Mouse (Mus musculus): ENCODE measurements at regions not wholly inside any gene's neighbourhood (a gene's known extent, or its start where the extent isn't known, plus 50 kb on each side); places are given as distances from the start of the nearest gene placed in this dataset.

DNA sequence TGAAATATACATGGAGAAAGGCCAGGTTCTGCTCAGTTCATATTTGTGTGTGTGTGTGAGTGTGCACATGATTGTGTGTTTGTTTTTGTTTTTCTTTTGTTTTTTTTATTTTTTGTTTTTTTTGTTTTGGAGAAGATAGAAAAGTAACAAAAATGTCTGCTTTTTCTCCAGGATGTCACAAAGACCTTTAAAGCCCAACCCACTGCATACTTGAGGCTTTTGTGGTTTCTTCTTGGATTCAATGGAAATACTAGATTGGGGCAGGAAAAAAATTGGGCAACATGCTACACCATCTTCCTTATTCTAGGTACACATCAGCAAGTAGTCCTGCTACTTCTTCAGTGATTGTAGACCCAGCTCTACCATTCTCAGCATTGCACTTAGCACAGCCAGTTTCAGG, 226.7 kb downstream of the Stim2 start:
- no peaks in the 10 kb centered on the region for H3K36me3 ChIP-seq (ENCODE audit: control insufficient read depth, insufficient read depth, low read length, poor library complexity, severe bottlenecking)
- H3K9ac ChIP-seq (ENCODE audit: insufficient read depth, low read depth, low read length, poor library complexity, severe bottlenecking): no peak overlapping the region
- in situ Hi-C loops (cut with MboI; ENCODE audit: low sequenced_read_pairs in 2 of 2, unreplicated experiment in 2 of 2): no loop called here
- H3K4me3 ChIP-seq (ENCODE audit: insufficient read depth in 1 of 2, low read depth in 1 of 2, low read length in 2 of 2, poor library complexity in 1 of 2, severe bottlenecking in 1 of 2): no peak overlapping the region
- no peaks in the 10 kb centered on the region for H3K4me1 ChIP-seq (ENCODE audit: control insufficient read depth in 2 of 2, insufficient read depth in 2 of 2, low read length in 2 of 2, poor library complexity in 1 of 2)
- H3K9me3 ChIP-seq (ENCODE audit: control insufficient read depth, insufficient read depth, low read depth, low read length): no peaks in the 10 kb centered on the region
- TF ChIP-seq ZC3H11A (IDR thresholded peaks at IDR 0.05; ENCODE audit: borderline replicate concordance, low read depth, low read length): no peak
- TF ChIP-seq MAFK (IDR thresholded peaks at IDR 0.05; ENCODE audit: insufficient read depth, low read depth, low read length): no peak
- TF ChIP-seq HCFC1 (IDR thresholded peaks at IDR 0.05; ENCODE audit: borderline replicate concordance, insufficient read depth, low read length): no peak
- TF ChIP-seq ZNF384 (IDR thresholded peaks at IDR 0.05; ENCODE audit: low read depth, low read length): no peak
- TF ChIP-seq CHD2 (IDR thresholded peaks at IDR 0.05; ENCODE audit: low read depth, low read length): no peak
- H3K27ac ChIP-seq (ENCODE audit: insufficient read depth, low read depth, low read length, poor library complexity, severe bottlenecking): no peak overlapping the region
- no peak for DNase-seq (ENCODE audit: low read depth, low spot score)

DNA sequence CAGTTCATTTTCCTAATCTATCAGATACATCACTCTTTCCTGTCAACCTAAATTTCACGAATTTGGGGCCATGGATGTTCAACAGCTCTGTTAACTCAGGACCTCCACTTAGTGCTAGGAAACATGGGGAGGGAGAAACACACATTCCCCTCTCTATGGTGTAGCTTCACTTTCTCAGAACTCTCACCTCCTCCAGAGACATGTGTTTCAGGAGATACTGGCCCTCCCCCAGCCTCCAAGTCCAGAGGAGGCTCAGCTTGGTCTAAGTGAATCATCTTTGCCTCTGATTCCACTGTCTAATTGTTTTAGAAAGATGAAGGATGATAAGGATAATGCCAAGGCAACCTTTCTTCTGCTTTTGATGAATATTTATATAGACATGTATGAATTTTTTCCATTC, 236.3 kb downstream of the Stim2 start:
- in situ Hi-C loops (cut with MboI; ENCODE audit: low sequenced_read_pairs in 2 of 2, unreplicated experiment in 2 of 2): no loop called here
- H3K36me3 ChIP-seq (ENCODE audit: control insufficient read depth, insufficient read depth, low read length, poor library complexity, severe bottlenecking): no peaks in the 10 kb centered on the region
- no peak for TF ChIP-seq ZNF384 (IDR thresholded peaks at IDR 0.05; ENCODE audit: low read depth, low read length)
- no peak for TF ChIP-seq MAFK (IDR thresholded peaks at IDR 0.05; ENCODE audit: insufficient read depth, low read depth, low read length)
- no peak for TF ChIP-seq HCFC1 (IDR thresholded peaks at IDR 0.05; ENCODE audit: borderline replicate concordance, insufficient read depth, low read length)
- H3K9ac ChIP-seq (ENCODE audit: insufficient read depth, low read depth, low read length, poor library complexity, severe bottlenecking): no peak overlapping the region
- DNase-seq (ENCODE audit: low read depth, low spot score): no peak
- no peak overlapping the region for H3K4me3 ChIP-seq (ENCODE audit: insufficient read depth in 1 of 2, low read depth in 1 of 2, low read length in 2 of 2, poor library complexity in 1 of 2, severe bottlenecking in 1 of 2)
- H3K4me1 ChIP-seq (ENCODE audit: control insufficient read depth in 2 of 2, insufficient read depth in 2 of 2, low read length in 2 of 2, poor library complexity in 1 of 2): no peaks in the 10 kb centered on the region
- no peak overlapping the region for H3K27ac ChIP-seq (ENCODE audit: insufficient read depth, low read depth, low read length, poor library complexity, severe bottlenecking)
- H3K9me3 ChIP-seq (ENCODE audit: control insufficient read depth, insufficient read depth, low read depth, low read length): no peaks in the 10 kb centered on the region

GRCm38 (mm10) chr5:54235226-54235625, 236.9 kb downstream of the Stim2 start:
- Histone ChIP-seq H3K27ac (ENCODE audit: insufficient read depth, low read depth, low read length, poor library complexity, severe bottlenecking) (no peak overlapping the region), H3K9ac (ENCODE audit: insufficient read depth, low read depth, low read length, poor library complexity, severe bottlenecking) (no peak overlapping the region), H3K4me3 (ENCODE audit: insufficient read depth in 1 of 2, low read depth in 1 of 2, low read length in 2 of 2, poor library complexity in 1 of 2, severe bottlenecking in 1 of 2) (no peak overlapping the region), H3K4me1 (ENCODE audit: control insufficient read depth in 2 of 2, insufficient read depth in 2 of 2, low read length in 2 of 2, poor library complexity in 1 of 2) (no peaks in the 10 kb centered on the region), H3K9me3 (ENCODE audit: control insufficient read depth, insufficient read depth, low read depth, low read length) (no peaks in the 10 kb centered on the region), H3K36me3 (ENCODE audit: control insufficient read depth, insufficient read depth, low read length, poor library complexity, severe bottlenecking) (no peaks in the 10 kb centered on the region)
- DNase-seq (ENCODE audit: low read depth, low spot score): no peak
- TF ChIP-seq MAFK (IDR thresholded peaks at IDR 0.05; ENCODE audit: insufficient read depth, low read depth, low read length) (no peak), ZC3H11A (IDR thresholded peaks at IDR 0.05; ENCODE audit: borderline replicate concordance, low read depth, low read length) (no peak), CHD2 (IDR thresholded peaks at IDR 0.05; ENCODE audit: low read depth, low read length) (no peak), HCFC1 (IDR thresholded peaks at IDR 0.05; ENCODE audit: borderline replicate concordance, insufficient read depth, low read length) (no peak), ZNF384 (IDR thresholded peaks at IDR 0.05; ENCODE audit: low read depth, low read length) (no peak)
- in situ Hi-C loops (cut with MboI; ENCODE audit: low sequenced_read_pairs in 2 of 2, unreplicated experiment in 2 of 2): no loop called here

- TF ChIP-seq CHD2 (IDR thresholded peaks at IDR 0.05; ENCODE audit: low read depth, low read length): no peak
- no peak for TF ChIP-seq ZNF384 (IDR thresholded peaks at IDR 0.05; ENCODE audit: low read depth, low read length)
- TF ChIP-seq HCFC1 (IDR thresholded peaks at IDR 0.05; ENCODE audit: borderline replicate concordance, insufficient read depth, low read length): no peak
- no peak for TF ChIP-seq ZC3H11A (IDR thresholded peaks at IDR 0.05; ENCODE audit: borderline replicate concordance, low read depth, low read length)
- TF ChIP-seq MAFK (IDR thresholded peaks at IDR 0.05; ENCODE audit: insufficient read depth, low read depth, low read length): no peak
- Histone ChIP-seq H3K9ac (ENCODE audit: insufficient read depth, low read depth, low read length, poor library complexity, severe bottlenecking) (no peak overlapping the region), H3K9me3 (ENCODE audit: control insufficient read depth, insufficient read depth, low read depth, low read length) (no peaks in the 10 kb centered on the region), H3K27ac (ENCODE audit: insufficient read depth, low read depth, low read length, poor library complexity, severe bottlenecking) (no peak overlapping the region), H3K36me3 (ENCODE audit: control insufficient read depth, insufficient read depth, low read length, poor library complexity, severe bottlenecking) (no peaks in the 10 kb centered on the region), H3K4me1 (ENCODE audit: control insufficient read depth in 2 of 2, insufficient read depth in 2 of 2, low read length in 2 of 2, poor library complexity in 1 of 2) (no peaks in the 10 kb centered on the region), H3K4me3 (ENCODE audit: insufficient read depth in 1 of 2, low read depth in 1 of 2, low read length in 2 of 2, poor library complexity in 1 of 2, severe bottlenecking in 1 of 2) (no peak overlapping the region)
- DNase-seq (ENCODE audit: low read depth, low spot score): no peak
- in situ Hi-C loops (cut with MboI; ENCODE audit: low sequenced_read_pairs in 2 of 2, unreplicated experiment in 2 of 2): no loop called here
Measured at GRCm38 (mm10) chr5:54237226-54237625, 238.9 kb downstream of the Stim2 start.

DNA sequence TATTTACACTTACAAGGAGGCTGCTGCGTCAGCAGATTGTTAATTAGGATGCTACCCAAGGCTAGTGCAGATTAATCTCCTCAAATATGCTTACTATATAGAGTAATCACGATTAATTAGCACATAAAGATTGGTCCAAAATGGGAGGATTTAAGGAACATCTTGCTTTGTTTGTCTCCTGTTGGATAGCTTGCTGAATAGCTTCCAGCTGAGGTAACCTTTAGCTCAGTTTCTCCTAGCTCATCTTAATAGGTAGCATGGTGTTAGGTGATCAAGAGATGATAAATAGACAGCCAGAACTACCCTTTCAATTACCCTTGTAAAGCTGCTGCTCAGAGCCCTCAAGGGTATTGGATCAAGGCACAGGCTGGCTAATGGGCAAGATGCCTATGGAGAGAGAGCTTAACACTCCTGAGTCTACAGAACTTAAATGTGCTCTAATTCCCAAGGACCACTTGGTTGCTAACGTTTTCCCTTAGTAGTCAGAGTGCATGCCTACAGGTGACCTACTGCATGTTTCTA, 240.4 kb downstream of the Stim2 start:
- TF ChIP-seq MAFK (IDR thresholded peaks at IDR 0.05; ENCODE audit: insufficient read depth, low read depth, low read length): no peak
- no peak for TF ChIP-seq ZC3H11A (IDR thresholded peaks at IDR 0.05; ENCODE audit: borderline replicate concordance, low read depth, low read length)
- no peak for TF ChIP-seq ZNF384 (IDR thresholded peaks at IDR 0.05; ENCODE audit: low read depth, low read length)
- TF ChIP-seq HCFC1 (IDR thresholded peaks at IDR 0.05; ENCODE audit: borderline replicate concordance, insufficient read depth, low read length): no peak
- no peak for TF ChIP-seq CHD2 (IDR thresholded peaks at IDR 0.05; ENCODE audit: low read depth, low read length)
- no peak overlapping the region for H3K9ac ChIP-seq (ENCODE audit: insufficient read depth, low read depth, low read length, poor library complexity, severe bottlenecking)
- no peak for DNase-seq (ENCODE audit: low read depth, low spot score)
- in situ Hi-C loops (cut with MboI; ENCODE audit: low sequenced_read_pairs in 2 of 2, unreplicated experiment in 2 of 2): no loop called here
- H3K4me1 ChIP-seq (ENCODE audit: control insufficient read depth in 2 of 2, insufficient read depth in 2 of 2, low read length in 2 of 2, poor library complexity in 1 of 2): no peaks in the 10 kb centered on the region
- H3K9me3 ChIP-seq (ENCODE audit: control insufficient read depth, insufficient read depth, low read depth, low read length): no peaks in the 10 kb centered on the region
- no peaks in the 10 kb centered on the region for H3K36me3 ChIP-seq (ENCODE audit: control insufficient read depth, insufficient read depth, low read length, poor library complexity, severe bottlenecking)
- H3K4me3 ChIP-seq (ENCODE audit: insufficient read depth in 1 of 2, low read depth in 1 of 2, low read length in 2 of 2, poor library complexity in 1 of 2, severe bottlenecking in 1 of 2): no peak overlapping the region
- H3K27ac ChIP-seq (ENCODE audit: insufficient read depth, low read depth, low read length, poor library complexity, severe bottlenecking): no peak overlapping the region
